Mouse (Mus musculus) embryonic facial prominence, embryonic 12.5 days (tissue): ENCODE measurements around the gene Padi2. TPM values are rescaled to one million over a fixed set of nuclear protein-coding genes. Genes with fewer than 3 reads are reported as not detected.

ENCODE experiments used
- polyA plus RNA-seq: library from polyadenylated mRNA; unstranded; fragments of >200 nt; fragmentation: Nextera tagmentation; extraction: Ambion mirVana; gene quantifications from 2 replicates; pipeline ENCODE4 v1.2.1, GENCODE M21; 2016

The Padi2 gene
- polyA plus RNA-seq, 1 experiment from 2014 or later = 3.6 TPM

Other genes with a start within 250 kb of the Padi2 start
- gene Arhgef10l, start 240.3 kb upstream of the Padi2 start, polyA plus RNA-seq = 17.4 and 19.7 TPM in 2 replicates
- gene Rcc2, start 205.8 kb upstream of the Padi2 start, polyA plus RNA-seq = 95.5 and 138 TPM in 2 replicates
- gene Padi6, start 163.7 kb upstream of the Padi2 start, polyA plus RNA-seq = 0.09 TPM in 1 of 2 replicates, not detected in the other
- gene Padi4, start 132.1 kb upstream of the Padi2 start, polyA plus RNA-seq = 0.22 TPM in 1 of 2 replicates, not detected in the other
- 0.06 and 0.08 TPM in 2 replicates for gene Padi3, start 95.7 kb upstream of the Padi2 start, polyA plus RNA-seq
- 0.12 and 0.14 TPM in 2 replicates for gene Padi1, start 60.6 kb upstream of the Padi2 start, polyA plus RNA-seq
- gene Sdhb, start 54.9 kb downstream of the Padi2 start, polyA plus RNA-seq = 388 and 392 TPM in 2 replicates
- 56.1 and 63.3 TPM in 2 replicates for gene Atp13a2, start 80.5 kb downstream of the Padi2 start, polyA plus RNA-seq
- gene Mfap2, start 104.1 kb downstream of the Padi2 start, polyA plus RNA-seq = 646 and 656 TPM in 2 replicates
- gene Crocc, start 154.2 kb downstream of the Padi2 start, polyA plus RNA-seq = 13.2 TPM in 2 replicates
- 79.8 and 84.5 TPM in 2 replicates for gene Necap2, start 172.0 kb downstream of the Padi2 start, polyA plus RNA-seq
- gene Spata21, start 182.0 kb downstream of the Padi2 start, polyA plus RNA-seq = 0.14 TPM in 1 of 2 replicates, not detected in the other
- gene Szrd1, start 233.4 kb downstream of the Padi2 start, polyA plus RNA-seq = 35.2 and 37.6 TPM in 2 replicates
- gene Fbxo42, start 241.6 kb downstream of the Padi2 start, polyA plus RNA-seq = 31.6 and 32.1 TPM in 2 replicates